Mouse (Mus musculus): ENCODE results near the gene Pnmal1. TPM values are rescaled to one million over a fixed set of nuclear protein-coding genes. Genes with fewer than 3 reads are reported as not detected.

The Pnmal1 gene
- polyA plus RNA-seq, 1 experiment from 2014 or later, result 60.9 TPM

DNA sequence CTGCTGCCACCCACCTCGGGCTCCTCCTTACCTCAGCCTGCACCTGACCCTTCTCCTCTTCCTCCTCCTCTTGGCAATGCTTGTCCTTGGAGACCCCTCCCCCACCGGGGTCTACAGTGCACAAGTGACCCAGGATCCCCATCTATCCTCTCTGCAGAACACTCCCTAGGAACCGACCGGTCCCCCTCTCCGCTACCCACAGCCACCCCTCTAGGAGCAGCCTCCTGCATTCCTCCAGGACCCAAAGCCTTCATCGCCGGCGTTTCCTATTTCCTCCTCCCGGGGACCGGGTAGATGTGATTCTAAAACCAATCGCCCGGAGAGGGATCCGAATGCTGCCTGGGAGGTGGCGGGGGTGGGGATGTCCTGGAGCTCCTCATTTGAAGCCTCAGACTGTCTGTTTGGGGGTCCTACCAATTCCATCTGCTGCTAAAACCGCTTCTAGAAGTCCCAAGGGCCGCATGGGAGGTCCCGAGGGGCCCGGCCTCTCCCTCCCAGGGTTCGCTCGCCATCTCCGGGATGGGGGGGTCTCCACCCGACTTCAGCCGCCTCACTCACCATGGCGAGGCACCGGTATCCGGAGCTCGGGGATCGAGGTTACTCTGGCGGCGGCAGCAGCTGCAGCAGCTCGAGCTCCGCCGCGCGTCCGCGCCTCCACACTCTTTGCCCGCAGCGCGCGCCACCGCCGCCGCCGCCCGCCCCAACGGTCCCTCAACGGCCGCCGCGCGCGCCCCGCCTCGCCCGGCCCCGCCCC lies 36.0 kb upstream of the Pnmal1 start:
- under 1% methylated on average over 50 of the region's 57 CpGs for WGBS
- ATAC-seq, result peak; percentile 7
- H3K4me3 ChIP-seq (replicated peaks; ENCODE audit: low read length), result peak overlapping the region; percentile 89

DNA sequence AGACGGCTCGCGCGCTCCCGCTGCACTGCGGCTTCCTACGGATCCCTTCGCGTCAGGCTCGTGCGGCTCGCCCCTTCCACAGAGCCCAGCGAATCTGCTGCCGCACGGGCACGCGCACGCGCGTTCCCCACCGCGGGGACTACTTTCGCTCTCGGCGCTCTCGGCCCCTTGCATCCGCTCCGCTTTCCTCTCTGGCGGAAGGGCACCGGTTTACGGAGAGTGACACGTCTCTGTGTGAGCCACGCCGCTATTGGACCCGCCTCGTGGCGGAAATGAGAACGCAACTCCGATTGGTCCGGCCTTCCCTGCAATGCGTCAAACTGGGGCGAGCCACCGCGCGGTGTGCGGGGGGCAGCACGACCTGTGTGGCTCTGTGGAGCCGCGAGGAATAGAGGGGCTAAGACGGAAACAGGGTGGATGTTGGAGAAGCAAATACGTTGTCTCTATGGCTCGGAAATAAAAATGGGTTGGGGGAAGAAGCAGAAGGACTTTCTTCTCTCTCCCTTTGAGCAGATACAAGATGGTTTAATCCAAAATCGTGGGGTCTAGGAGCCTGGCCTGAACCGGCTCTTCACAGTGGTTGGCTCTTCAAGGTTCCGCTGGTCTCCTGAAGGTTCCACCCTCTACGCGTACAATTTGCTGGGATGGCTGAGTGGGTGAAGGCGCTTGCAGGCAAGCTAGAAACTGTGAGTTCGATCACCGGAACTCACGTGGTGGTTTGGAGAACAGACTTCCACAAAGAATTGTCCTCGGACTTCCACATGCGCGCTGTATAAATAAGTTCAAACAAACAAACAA lies 35.2 kb upstream of the Pnmal1 start, which contains the start of gene Calm3:
Calm3 (minus strand) TSS at position 78 of the 798 bp plus-strand sequence.
- no peaks in the 10 kb centered on the region for H3K27me3 ChIP-seq (replicated peaks; ENCODE audit: control insufficient read depth, insufficient read depth, low read length)
- H3K4me2 ChIP-seq (ENCODE audit: low read length), result peak within 1 kb of the TSS; percentile 91
- H3K4me1 ChIP-seq (replicated peaks; ENCODE audit: control insufficient read depth, insufficient read depth, low read length), result peaks cover 39% of the 10 kb centered on the region
- peak within 1 kb of the TSS; percentile 99 for H3K9ac ChIP-seq (replicated peaks; ENCODE audit: low read depth, low read length)
- H3K9me3 ChIP-seq (ENCODE audit: control insufficient read depth, low read length), result no peaks in the 10 kb centered on the region
- 2% methylated on average over 63 of the region's 64 CpGs for WGBS
- peak; percentile 91 for ATAC-seq
- H3K27ac ChIP-seq (ENCODE audit: low read length), result peak within 1 kb of the TSS; percentile 100
- H3K36me3 ChIP-seq (ENCODE audit: control insufficient read depth, insufficient read depth), result no peaks in the 10 kb centered on the region
- peak within 1 kb of the TSS; percentile 89 for H3K4me3 ChIP-seq (replicated peaks; ENCODE audit: low read length)

More for the DNA sequence above, 36.0 kb upstream of the Pnmal1 start:
- Histone ChIP-seq H3K27me3 (replicated peaks; ENCODE audit: control insufficient read depth, insufficient read depth, low read length) (no peaks in the 10 kb centered on the region), H3K27ac (ENCODE audit: low read length) (peak overlapping the region; percentile 100), H3K4me2 (ENCODE audit: low read length) (peak overlapping the region; percentile 91), H3K4me1 (replicated peaks; ENCODE audit: control insufficient read depth, insufficient read depth, low read length) (peaks cover 39% of the 10 kb centered on the region), H3K9ac (replicated peaks; ENCODE audit: low read depth, low read length) (peak overlapping the region; percentile 99), H3K9me3 (ENCODE audit: control insufficient read depth, low read length) (no peaks in the 10 kb centered on the region), H3K36me3 (ENCODE audit: control insufficient read depth, insufficient read depth) (no peaks in the 10 kb centered on the region)

DNA sequence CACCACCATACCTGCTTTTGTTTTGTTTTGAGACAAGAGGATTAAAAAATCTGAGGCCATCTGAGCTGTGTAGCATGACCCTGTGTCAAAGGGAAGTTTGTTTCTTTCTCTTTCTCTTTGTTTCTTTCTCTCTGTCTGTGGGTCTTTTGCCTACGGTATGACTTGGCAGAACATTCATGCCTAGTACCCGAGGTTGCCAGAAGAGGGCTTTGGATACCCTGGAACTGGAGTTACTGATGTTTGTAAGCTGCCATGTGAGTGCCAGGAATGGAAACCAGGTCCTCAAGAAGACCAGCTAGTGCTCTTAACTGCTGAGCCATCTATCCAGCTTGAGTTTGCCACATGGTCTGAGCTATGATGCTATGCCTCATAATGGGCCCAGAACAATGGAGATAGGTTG lies 31.1 kb upstream of the Pnmal1 start:
- WGBS, result 34% methylated on average over 2 of the region's 2 CpGs

DNA sequence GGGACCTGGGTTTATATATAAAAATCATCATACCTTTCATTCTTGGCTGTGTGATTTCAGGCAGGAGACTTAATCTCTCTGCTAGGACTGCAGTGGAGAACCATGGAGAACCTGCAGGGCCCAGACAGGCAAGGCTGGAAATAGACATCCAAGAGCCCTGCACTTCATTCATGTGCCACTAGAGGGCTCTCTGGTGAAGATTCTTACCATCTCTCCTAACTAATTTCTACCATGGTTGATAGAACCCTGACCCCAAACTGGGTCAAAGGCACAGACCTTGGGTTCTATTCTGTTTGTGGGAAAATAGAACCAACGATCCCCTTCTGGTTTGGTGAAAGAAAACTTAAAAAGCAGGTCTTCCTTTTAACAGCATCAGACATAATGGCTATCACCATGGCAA lies 28.6 kb upstream of the Pnmal1 start:
- peak; percentile 19; the same call in 1 of the 2 replicates for ATAC-seq
- H3K4me1 ChIP-seq (replicated peaks; ENCODE audit: control insufficient read depth, insufficient read depth, low read length), result peaks cover 21% of the 10 kb centered on the region
- WGBS, result 4% methylated on average over 1 of the region's 1 CpGs
- no peak overlapping the region for H3K4me3 ChIP-seq (replicated peaks; ENCODE audit: low read length)
- H3K9me3 ChIP-seq (ENCODE audit: control insufficient read depth, low read length), result no peaks in the 10 kb centered on the region
- no peaks in the 10 kb centered on the region for H3K27me3 ChIP-seq (replicated peaks; ENCODE audit: control insufficient read depth, insufficient read depth, low read length)
- H3K4me2 ChIP-seq (ENCODE audit: low read length), result no peak overlapping the region
- H3K36me3 ChIP-seq (ENCODE audit: control insufficient read depth, insufficient read depth), result no peaks in the 10 kb centered on the region
- no peak overlapping the region for H3K9ac ChIP-seq (replicated peaks; ENCODE audit: low read depth, low read length)
- no peak overlapping the region; the same call in 1 of the 2 replicates for H3K27ac ChIP-seq (ENCODE audit: low read length)

More for the DNA sequence above, 31.1 kb upstream of the Pnmal1 start:
- Histone ChIP-seq H3K4me2 (ENCODE audit: low read length) (no peak overlapping the region), H3K9ac (replicated peaks; ENCODE audit: low read depth, low read length) (no peak overlapping the region), H3K9me3 (ENCODE audit: control insufficient read depth, low read length) (no peaks in the 10 kb centered on the region), H3K27me3 (replicated peaks; ENCODE audit: control insufficient read depth, insufficient read depth, low read length) (no peaks in the 10 kb centered on the region), H3K36me3 (ENCODE audit: control insufficient read depth, insufficient read depth) (no peaks in the 10 kb centered on the region), H3K4me1 (replicated peaks; ENCODE audit: control insufficient read depth, insufficient read depth, low read length) (peaks cover 19% of the 10 kb centered on the region), H3K27ac (ENCODE audit: low read length) (no peak overlapping the region), H3K4me3 (replicated peaks; ENCODE audit: low read length) (no peak overlapping the region)
- no peak for ATAC-seq

DNA sequence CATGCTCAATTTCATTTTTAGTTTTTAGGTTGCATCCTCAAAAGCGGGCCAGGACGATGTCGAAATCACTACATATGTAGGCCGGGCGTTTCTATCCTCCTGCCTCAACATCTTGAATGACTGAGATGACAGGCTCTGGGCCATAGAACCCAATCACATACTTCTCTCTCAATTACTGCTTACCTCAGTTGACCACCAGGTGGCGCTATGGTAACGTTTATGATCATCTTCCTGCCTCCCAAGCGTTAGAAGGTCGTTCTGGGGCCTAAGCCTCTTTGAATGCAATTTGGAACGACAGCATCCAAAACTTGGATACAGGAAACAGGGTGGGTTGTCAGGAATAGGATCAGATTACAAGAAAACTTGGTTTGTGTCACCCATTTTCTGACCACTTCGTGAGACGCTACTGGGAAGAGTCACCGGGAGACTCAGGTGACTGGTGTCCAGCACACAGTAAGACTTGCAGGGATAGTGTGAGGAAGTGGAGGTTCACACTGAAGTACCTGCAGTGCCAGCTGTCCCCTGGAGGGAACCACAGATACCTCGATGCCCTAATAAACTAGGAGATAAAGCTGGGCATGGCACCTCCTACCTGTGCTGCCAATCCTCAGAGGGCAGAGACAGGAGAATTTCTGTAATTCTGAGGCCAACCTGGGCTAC lies 27.4 kb upstream of the Pnmal1 start:
- ATAC-seq, result peak; percentile 73
- Histone ChIP-seq H3K27me3 (replicated peaks; ENCODE audit: control insufficient read depth, insufficient read depth, low read length) (no peaks in the 10 kb centered on the region), H3K9me3 (ENCODE audit: control insufficient read depth, low read length) (no peaks in the 10 kb centered on the region), H3K4me3 (replicated peaks; ENCODE audit: low read length) (no peak overlapping the region), H3K4me1 (replicated peaks; ENCODE audit: control insufficient read depth, insufficient read depth, low read length) (peaks cover 21% of the 10 kb centered on the region), H3K36me3 (ENCODE audit: control insufficient read depth, insufficient read depth) (no peaks in the 10 kb centered on the region), H3K27ac (ENCODE audit: low read length) (peak overlapping the region; percentile 68), H3K4me2 (ENCODE audit: low read length) (no peak overlapping the region), H3K9ac (replicated peaks; ENCODE audit: low read depth, low read length) (no peak overlapping the region)
- 16% methylated on average over 14 of the region's 14 CpGs for WGBS

DNA sequence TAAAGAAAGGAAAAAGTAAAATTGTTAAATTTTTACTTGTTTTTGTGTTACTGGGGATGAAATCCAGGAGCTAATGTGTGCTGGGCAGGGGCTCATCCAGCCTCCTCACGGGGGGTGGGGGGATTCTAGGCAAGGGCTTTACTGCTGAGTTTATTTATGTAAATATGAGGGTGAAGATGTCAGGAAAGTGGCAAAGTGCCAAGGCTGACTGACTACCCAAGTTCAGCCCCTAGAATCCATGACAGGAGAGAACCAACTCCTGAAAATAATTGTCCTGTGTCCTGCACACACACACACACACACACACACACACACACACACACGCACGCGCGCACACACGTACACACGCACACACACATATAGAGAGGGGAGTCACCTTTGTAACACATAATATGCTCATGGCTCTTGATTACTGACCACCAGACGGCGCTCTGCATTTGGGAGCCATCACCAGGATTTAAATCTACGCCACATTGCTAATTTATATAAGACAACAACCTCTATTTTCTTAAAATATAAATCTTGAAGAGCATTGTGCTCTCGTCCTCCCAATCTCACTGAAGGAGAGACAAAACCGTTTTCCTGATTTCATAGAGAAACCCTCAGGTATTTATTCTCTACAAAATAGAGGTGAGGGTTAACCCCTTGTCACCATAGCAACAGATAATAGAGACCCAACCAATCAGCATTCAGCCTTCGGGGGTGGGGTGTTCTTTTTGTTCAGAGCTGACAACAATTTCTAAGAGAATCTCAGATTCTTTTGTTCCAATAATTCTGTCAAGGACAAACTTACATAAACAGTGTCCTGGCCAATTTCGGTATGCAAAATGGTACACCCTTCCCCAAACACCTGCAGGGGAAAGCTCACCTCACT lies 26.5 kb upstream of the Pnmal1 start:
- Histone ChIP-seq H3K36me3 (ENCODE audit: control insufficient read depth, insufficient read depth) (no peaks in the 10 kb centered on the region), H3K27ac (ENCODE audit: low read length) (peak overlapping the region; percentile 68), H3K4me2 (ENCODE audit: low read length) (peak overlapping the region; percentile 7; the same call in 1 of the 2 replicates), H3K27me3 (replicated peaks; ENCODE audit: control insufficient read depth, insufficient read depth, low read length) (no peaks in the 10 kb centered on the region), H3K9me3 (ENCODE audit: control insufficient read depth, low read length) (no peaks in the 10 kb centered on the region), H3K9ac (replicated peaks; ENCODE audit: low read depth, low read length) (no peak overlapping the region), H3K4me3 (replicated peaks; ENCODE audit: low read length) (no peak overlapping the region), H3K4me1 (replicated peaks; ENCODE audit: control insufficient read depth, insufficient read depth, low read length) (peaks cover 22% of the 10 kb centered on the region)
- ATAC-seq, result peak; percentile 58
- WGBS, result 24% methylated on average over 14 of the region's 14 CpGs

DNA sequence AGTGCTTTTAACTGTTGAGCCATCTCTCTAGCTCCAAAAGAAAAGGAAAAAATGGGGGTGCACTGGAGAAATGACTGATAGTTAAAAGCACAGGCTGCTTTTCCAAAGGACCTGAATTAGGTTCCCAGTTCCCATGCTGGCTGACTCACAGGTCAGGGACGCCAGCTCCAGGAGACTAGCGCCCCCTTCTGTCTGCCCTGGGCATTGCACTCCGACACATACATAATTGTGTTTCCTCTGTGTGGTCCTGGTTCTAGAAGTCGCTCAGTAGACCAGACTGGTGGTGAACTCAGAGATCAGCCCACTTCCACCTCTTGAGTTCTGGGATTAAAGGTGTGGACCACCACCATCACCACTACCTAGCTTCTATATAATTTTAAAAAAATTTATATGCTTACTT lies 22.2 kb upstream of the Pnmal1 start:
- H3K27ac ChIP-seq (ENCODE audit: low read length), result no peak overlapping the region
- peaks cover 40% of the 10 kb centered on the region for H3K4me1 ChIP-seq (replicated peaks; ENCODE audit: control insufficient read depth, insufficient read depth, low read length)
- no peak overlapping the region for H3K9ac ChIP-seq (replicated peaks; ENCODE audit: low read depth, low read length)
- no peak for ATAC-seq
- no peak overlapping the region for H3K4me2 ChIP-seq (ENCODE audit: low read length)
- H3K27me3 ChIP-seq (replicated peaks; ENCODE audit: control insufficient read depth, insufficient read depth, low read length), result no peaks in the 10 kb centered on the region
- H3K4me3 ChIP-seq (replicated peaks; ENCODE audit: low read length), result no peak overlapping the region
- WGBS, result 49% methylated on average over 4 of the region's 4 CpGs
- no peaks in the 10 kb centered on the region for H3K9me3 ChIP-seq (ENCODE audit: control insufficient read depth, low read length)
- H3K36me3 ChIP-seq (ENCODE audit: control insufficient read depth, insufficient read depth), result no peaks in the 10 kb centered on the region

DNA sequence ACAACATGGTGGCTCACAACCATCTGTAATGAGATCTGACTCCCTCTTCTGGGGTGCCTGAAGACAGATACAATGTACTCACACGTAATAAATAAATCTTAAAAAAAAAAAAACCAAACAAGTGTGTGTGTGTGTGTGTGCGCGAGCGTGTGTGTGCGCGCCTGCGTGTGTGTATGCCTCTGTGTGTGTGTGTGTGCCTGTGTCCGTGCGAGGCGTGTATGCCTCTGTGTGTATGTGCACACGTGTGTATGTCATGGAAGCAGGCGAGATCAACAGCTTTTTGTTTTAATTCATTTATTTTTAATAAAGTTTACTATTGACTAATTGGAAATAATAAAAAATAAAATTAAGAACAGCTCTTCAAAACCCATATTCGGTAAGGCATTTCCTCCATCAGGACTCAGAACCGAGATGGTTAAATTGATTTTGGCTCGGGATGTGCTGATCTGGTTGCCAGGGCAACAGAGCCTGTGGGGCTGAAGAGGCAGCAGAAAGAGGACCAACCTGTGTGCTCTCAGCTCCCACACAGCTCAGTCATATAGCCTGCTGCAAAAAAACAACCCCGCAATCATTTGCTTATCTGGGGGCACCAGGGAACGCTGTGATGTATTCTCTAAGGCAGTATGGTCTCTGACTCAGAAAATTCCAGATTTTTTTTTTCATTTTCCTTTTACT lies 21.2 kb upstream of the Pnmal1 start:
- H3K4me3 ChIP-seq (replicated peaks; ENCODE audit: low read length), result peak overlapping the region; percentile 21; the same call in 1 of the 2 replicates
- H3K27me3 ChIP-seq (replicated peaks; ENCODE audit: control insufficient read depth, insufficient read depth, low read length), result no peaks in the 10 kb centered on the region
- H3K9me3 ChIP-seq (ENCODE audit: control insufficient read depth, low read length), result no peaks in the 10 kb centered on the region
- peak overlapping the region; percentile 32; the same call in 1 of the 2 replicates for H3K9ac ChIP-seq (replicated peaks; ENCODE audit: low read depth, low read length)
- H3K36me3 ChIP-seq (ENCODE audit: control insufficient read depth, insufficient read depth), result no peaks in the 10 kb centered on the region
- peaks cover 36% of the 10 kb centered on the region for H3K4me1 ChIP-seq (replicated peaks; ENCODE audit: control insufficient read depth, insufficient read depth, low read length)
- ATAC-seq, result peak; percentile 86
- H3K27ac ChIP-seq (ENCODE audit: low read length), result peak overlapping the region; percentile 85
- peak overlapping the region; percentile 45 for H3K4me2 ChIP-seq (ENCODE audit: low read length)
- 53% methylated on average over 17 of the region's 17 CpGs for WGBS
